Mouse (Mus musculus) hindbrain, embryonic 15.5 days (tissue): Measurements from ENCODE around the gene Scube1. TPM values are rescaled to one million over a fixed set of nuclear protein-coding genes. Genes with fewer than 3 reads are reported as not detected.

Experiments used
- ATAC-seq: fragments of 200-750 bp; cut with Nextera tagmentation; 2 replicates; pipeline ENCODE4 v1.8.0; 2017; ENCODE audit warnings: low read depth, moderate number of reproducible peaks, moderate TSS enrichment; ENCODE audit not compliant: low FRiP score
- H3K27ac ChIP-seq: fragments of 300-500 bp; sonication (generic); replicated peaks from 2 replicates; pipeline ENCODE4 v1.5.1; 2015; ENCODE audit warnings: mild to moderate bottlenecking, inconsistent platforms
- H3K27me3 ChIP-seq: fragments of 300-500 bp; sonication (generic); 2 replicates; pipeline ENCODE4 v1.6.1; 2015; ENCODE audit warnings: control low read depth, inconsistent platforms
- H3K36me3 ChIP-seq: fragments of 300-500 bp; sonication (generic); 2 replicates; pipeline ENCODE4 v1.6.1; 2015; ENCODE audit warnings: control low read depth, inconsistent platforms
- H3K4me1 ChIP-seq: fragments of 300-500 bp; sonication (generic); replicated peaks from 2 replicates; pipeline ENCODE4 v1.6.1; 2015; ENCODE audit warnings: control low read depth, inconsistent platforms
- H3K4me2 ChIP-seq: fragments of 300-500 bp; sonication (generic); 2 replicates; pipeline ENCODE4 v1.6.1; 2015; ENCODE audit warnings: moderate library complexity, mild to moderate bottlenecking, inconsistent platforms
- H3K4me3 ChIP-seq: fragments of 300-500 bp; sonication (generic); 2 replicates; pipeline ENCODE4 v1.5.1; 2015; ENCODE audit warnings: mild to moderate bottlenecking, inconsistent platforms
- H3K9ac ChIP-seq: fragments of 300-500 bp; sonication (generic); 2 replicates; pipeline ENCODE4 v1.6.1; 2015; ENCODE audit warnings: inconsistent platforms
- H3K9me3 ChIP-seq: fragments of 300-500 bp; sonication (generic); 2 replicates; pipeline ENCODE4 v1.6.1; 2016; ENCODE audit warnings: control low read depth, inconsistent platforms
- WGBS: fragments of 180-500 bp; shearing (Covaris S2); methylation state at CpG from one replicate; pipeline ENCODE4 v1.1.7; 2015; 5-methylcytosine and 5-hydroxymethylcytosine counted together
- polyA plus RNA-seq: library from polyadenylated mRNA; unstranded; fragments of >200 nt; fragmentation: Nextera tagmentation; extraction: Ambion mirVana; gene quantifications from 2 replicates; pipeline ENCODE4 v1.2.1, GENCODE M21; 2015

Gene Scube1
- polyA plus RNA-seq, 1 experiment from 2014 or later: 9.7 TPM

DNA sequence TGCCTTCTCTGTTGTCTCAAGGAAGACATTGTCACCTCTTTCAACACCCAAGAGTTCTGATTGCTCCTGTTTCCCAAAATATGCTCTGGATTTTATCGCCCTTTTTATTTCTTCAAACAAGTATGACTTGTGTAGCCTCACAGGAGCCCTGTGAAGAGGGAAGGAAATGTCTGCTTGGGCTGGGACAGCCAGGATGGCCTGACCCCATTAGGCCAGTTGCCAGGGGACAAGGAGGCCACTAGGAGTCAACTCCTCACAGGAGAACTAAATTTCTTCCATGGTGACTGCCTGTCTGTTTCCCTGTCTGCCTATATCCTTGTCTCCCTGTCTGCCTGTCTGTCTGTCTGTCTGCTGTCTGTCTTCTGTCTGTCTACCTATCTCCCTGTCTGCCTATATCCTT lies 17.2 kb upstream of the Scube1 start:
- no peak overlapping the region for H3K27ac ChIP-seq
- ATAC-seq: no peak
- peaks cover 8% of the 10 kb centered on the region; the same call in 1 of the 2 replicates for H3K4me1 ChIP-seq
- H3K9me3 ChIP-seq: no peaks in the 10 kb centered on the region
- H3K27me3 ChIP-seq: no peaks in the 10 kb centered on the region
- H3K4me3 ChIP-seq: no peak overlapping the region
- H3K9ac ChIP-seq: no peak overlapping the region
- no peaks in the 10 kb centered on the region for H3K36me3 ChIP-seq
- no peak overlapping the region for H3K4me2 ChIP-seq
- 94% methylated on average over 1 of the region's 1 CpGs for WGBS

DNA sequence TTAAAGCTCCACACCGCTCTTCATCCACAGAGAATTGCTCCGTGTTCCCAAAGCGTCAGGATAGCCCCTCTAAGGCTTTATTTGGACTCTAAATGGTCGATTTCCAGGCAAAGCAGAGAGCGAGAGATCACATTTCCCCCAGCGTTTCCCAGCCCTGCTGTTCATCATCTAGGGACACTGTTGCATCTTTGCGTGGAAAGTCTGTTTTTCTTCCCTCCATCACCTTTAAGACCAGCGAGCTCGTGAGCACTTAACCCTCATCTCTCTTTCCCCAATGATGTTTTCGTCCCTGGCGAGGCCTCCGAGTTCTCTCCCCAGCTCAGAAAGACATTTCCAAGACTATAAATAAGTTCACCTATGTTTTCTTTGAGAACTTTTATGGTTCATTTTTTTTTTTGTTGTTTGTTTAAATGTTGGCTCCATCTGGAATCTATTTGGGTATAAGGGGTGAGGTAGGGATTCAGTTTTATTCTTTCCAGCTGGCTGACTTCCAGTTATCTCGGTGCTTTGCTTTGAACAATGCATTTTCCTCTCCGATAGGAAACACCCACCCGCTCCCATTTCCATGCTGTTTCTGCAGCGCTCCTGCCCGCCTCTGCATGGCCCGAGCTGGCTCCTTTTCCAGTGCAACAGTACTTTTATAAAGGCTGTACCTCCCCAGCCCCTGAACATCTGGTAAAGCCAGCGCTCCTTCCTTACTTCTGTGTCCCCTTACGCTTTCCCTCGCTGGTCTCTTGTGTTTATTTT lies 16.0 kb upstream of the Scube1 start:
- Histone ChIP-seq H3K4me3 (no peak overlapping the region), H3K27me3 (no peaks in the 10 kb centered on the region), H3K36me3 (no peaks in the 10 kb centered on the region), H3K27ac (no peak overlapping the region), H3K9ac (no peak overlapping the region), H3K4me1 (peaks cover 3% of the 10 kb centered on the region; the same call in 1 of the 2 replicates), H3K9me3 (no peaks in the 10 kb centered on the region), H3K4me2 (no peak overlapping the region)
- 27% methylated on average over 21 of the region's 21 CpGs for WGBS
- no peak for ATAC-seq

DNA sequence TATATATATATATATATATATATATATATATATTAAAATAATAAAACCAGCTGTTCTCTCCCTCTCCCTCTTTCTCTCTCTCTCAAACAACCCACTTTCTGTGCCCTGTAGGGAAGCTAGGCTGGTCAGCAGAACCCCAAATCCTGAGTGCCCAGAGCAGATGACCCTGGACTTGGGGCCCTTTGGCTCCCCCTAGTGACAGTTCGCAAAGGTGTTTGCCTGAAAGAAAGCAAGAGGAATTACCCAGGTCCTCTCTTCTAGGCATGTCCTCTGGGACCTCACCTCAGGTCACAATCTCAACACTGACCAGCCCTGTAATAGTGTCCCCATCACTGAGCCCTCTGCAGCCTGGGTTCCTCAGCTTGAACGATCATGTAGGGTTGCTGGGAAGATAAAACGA lies 2.8 kb upstream of the Scube1 start:
- H3K9me3 ChIP-seq: no peaks in the 10 kb centered on the region
- 16% methylated on average over 3 of the region's 3 CpGs for WGBS
- no peaks in the 10 kb centered on the region for H3K36me3 ChIP-seq
- no peak for ATAC-seq
- H3K4me1 ChIP-seq: peaks cover 26% of the 10 kb centered on the region
- no peak overlapping the region for H3K9ac ChIP-seq
- peaks cover 6% of the 10 kb centered on the region; the same call in 1 of the 2 replicates for H3K27me3 ChIP-seq
- no peak overlapping the region for H3K4me2 ChIP-seq
- H3K27ac ChIP-seq: no peak overlapping the region
- H3K4me3 ChIP-seq: no peak overlapping the region

DNA sequence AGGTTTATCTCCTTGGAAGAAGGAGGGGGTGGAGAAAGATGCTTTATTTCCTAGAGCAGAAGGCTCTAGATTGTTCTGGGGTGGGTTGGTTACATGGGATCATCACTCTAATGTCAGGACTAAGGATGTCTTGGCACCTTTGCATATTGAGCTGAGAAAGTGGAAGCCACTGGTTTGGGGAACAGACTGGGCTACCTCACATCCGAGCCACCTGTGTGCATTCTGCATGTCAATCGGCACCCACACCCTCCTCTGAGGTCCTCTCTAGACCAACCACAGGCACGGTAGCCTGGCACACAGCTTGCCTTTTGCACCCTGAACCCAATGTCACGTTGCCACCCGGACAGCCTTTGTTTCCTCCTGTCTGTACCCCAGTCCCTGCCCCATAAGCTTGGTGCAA lies 1.9 kb upstream of the Scube1 start:
- Histone ChIP-seq H3K9me3 (no peaks in the 10 kb centered on the region), H3K27me3 (peaks cover 6% of the 10 kb centered on the region; the same call in 1 of the 2 replicates), H3K36me3 (no peaks in the 10 kb centered on the region), H3K4me1 (peaks cover 26% of the 10 kb centered on the region), H3K4me2 (no peak overlapping the region), H3K4me3 (no peak overlapping the region), H3K27ac (no peak overlapping the region), H3K9ac (no peak overlapping the region)
- WGBS: 79% methylated on average over 5 of the region's 5 CpGs
- ATAC-seq: no peak

DNA sequence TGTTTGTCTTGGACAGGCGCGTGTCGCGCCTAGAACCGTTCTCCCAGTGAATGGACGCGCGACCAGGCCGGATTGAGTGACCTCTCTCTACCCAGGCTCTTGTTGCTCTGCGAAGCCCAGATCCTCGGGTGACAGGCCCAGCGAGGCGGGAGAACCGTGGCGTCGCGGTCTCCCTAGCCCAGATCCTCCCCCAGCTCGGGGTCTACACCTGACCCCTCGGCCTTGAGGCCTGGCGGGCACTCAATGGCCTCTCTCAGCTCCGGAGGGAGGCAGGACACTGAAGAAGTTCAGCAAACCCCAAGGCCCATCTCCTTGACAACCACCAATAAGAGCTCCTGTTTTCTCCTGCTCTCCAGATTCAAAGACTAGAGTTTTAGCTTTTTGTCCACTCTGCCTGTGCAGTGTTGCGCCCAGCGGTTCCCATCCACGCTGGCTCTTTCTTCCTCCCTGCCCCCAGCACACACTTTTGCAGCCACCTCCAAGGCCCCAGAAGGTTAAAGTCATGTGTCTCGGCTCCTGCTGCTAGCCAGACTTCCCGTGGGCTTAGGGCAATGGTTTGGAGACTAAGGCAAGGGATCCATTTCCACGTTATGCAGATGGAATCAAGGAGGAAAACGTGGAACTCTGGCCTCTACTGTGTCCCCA lies 857 bp upstream of the Scube1 start:
- peaks cover 26% of the 10 kb centered on the region for H3K4me1 ChIP-seq
- WGBS: 12% methylated on average over 28 of the region's 28 CpGs
- H3K27me3 ChIP-seq: peaks cover 6% of the 10 kb centered on the region; the same call in 1 of the 2 replicates
- peak overlapping the region; percentile 83 for H3K4me2 ChIP-seq
- H3K9ac ChIP-seq: no peak overlapping the region
- no peaks in the 10 kb centered on the region for H3K36me3 ChIP-seq
- H3K4me3 ChIP-seq: peak overlapping the region; percentile 63; the same call in 1 of the 2 replicates
- no peak overlapping the region for H3K27ac ChIP-seq
- no peak for ATAC-seq
- H3K9me3 ChIP-seq: no peaks in the 10 kb centered on the region

GRCm38 (mm10) chr15:83724160-83724885 lies 498 bp downstream of the Scube1 start:
- Histone ChIP-seq H3K4me3 (peak overlapping the region; percentile 63), H3K4me2 (peak overlapping the region; percentile 83), H3K36me3 (no peaks in the 10 kb centered on the region), H3K27me3 (peaks cover 6% of the 10 kb centered on the region; the same call in 1 of the 2 replicates), H3K9ac (peak overlapping the region; percentile 54), H3K27ac (no peak overlapping the region), H3K9me3 (no peaks in the 10 kb centered on the region), H3K4me1 (peaks cover 26% of the 10 kb centered on the region)
- peak; percentile 39 for ATAC-seq
- under 1% methylated on average over 60 of the region's 61 CpGs for WGBS

- H3K27ac ChIP-seq: no peak overlapping the region
- 75% methylated on average over 6 of the region's 6 CpGs for WGBS
- H3K27me3 ChIP-seq: no peaks in the 10 kb centered on the region
- H3K36me3 ChIP-seq: no peaks in the 10 kb centered on the region
- no peak overlapping the region for H3K4me3 ChIP-seq
- no peak for ATAC-seq
- no peaks in the 10 kb centered on the region for H3K9me3 ChIP-seq
- 0 out of 2 replicates have a peak, but pooled peaks cover 3% of the 10 kb centered on the region for H3K4me1 ChIP-seq
- H3K9ac ChIP-seq: no peak overlapping the region
- no peak overlapping the region for H3K4me2 ChIP-seq
Observed at GRCm38 (mm10) chr15:83715582-83716228, 9.1 kb downstream of the Scube1 start.

- no peak for ATAC-seq
- no peaks in the 10 kb centered on the region for H3K27me3 ChIP-seq
- 83% methylated on average over 10 of the region's 10 CpGs for WGBS
- no peak overlapping the region for H3K9ac ChIP-seq
- H3K4me3 ChIP-seq: no peak overlapping the region
- no peaks in the 10 kb centered on the region for H3K36me3 ChIP-seq
- no peak overlapping the region for H3K27ac ChIP-seq
- H3K9me3 ChIP-seq: no peaks in the 10 kb centered on the region
- no peak overlapping the region for H3K4me2 ChIP-seq
- peaks cover 13% of the 10 kb centered on the region for H3K4me1 ChIP-seq
Observed at GRCm38 (mm10) chr15:83712798-83713197, 12.0 kb downstream of the Scube1 start.

- Histone ChIP-seq H3K4me2 (no peak overlapping the region), H3K4me1 (peaks cover 13% of the 10 kb centered on the region), H3K27me3 (no peaks in the 10 kb centered on the region), H3K4me3 (no peak overlapping the region), H3K9me3 (no peaks in the 10 kb centered on the region), H3K36me3 (no peaks in the 10 kb centered on the region), H3K27ac (no peak overlapping the region), H3K9ac (no peak overlapping the region)
- WGBS: 94% methylated on average over 5 of the region's 5 CpGs
- no peak for ATAC-seq
Observed at GRCm38 (mm10) chr15:83712361-83712760, 12.5 kb downstream of the Scube1 start.

- WGBS: 16% methylated on average over 23 of the region's 23 CpGs
- no peak for ATAC-seq
- H3K9me3 ChIP-seq: no peaks in the 10 kb centered on the region
- no peak overlapping the region for H3K9ac ChIP-seq
- peaks cover 18% of the 10 kb centered on the region for H3K4me1 ChIP-seq
- H3K36me3 ChIP-seq: no peaks in the 10 kb centered on the region
- no peak overlapping the region for H3K4me3 ChIP-seq
- no peak overlapping the region for H3K27ac ChIP-seq
- no peaks in the 10 kb centered on the region for H3K27me3 ChIP-seq
- no peak overlapping the region for H3K4me2 ChIP-seq
Observed at GRCm38 (mm10) chr15:83709889-83710774, 14.7 kb downstream of the Scube1 start.
